Mouse (Mus musculus) E14TG2a.4 (cell line): ENCODE data around the gene Anapc5.

ENCODE experiments used
- CTCF ChIP-seq: conservative IDR thresholded peaks from 2 replicates; pipeline ENCODE4 v1.5.1; 2014; ENCODE audit warnings: low read length
- NANOG ChIP-seq: IDR thresholded peaks from 2 replicates; pipeline ENCODE4 v1.6.1; 2014; ENCODE audit warnings: borderline replicate concordance, low read length, mixed read lengths
- POU5F1 ChIP-seq: IDR thresholded peaks from 2 replicates; pipeline ENCODE4 v1.6.1; 2014; ENCODE audit warnings: low read length, borderline replicate concordance

- TF ChIP-seq CTCF = no peak
- TF ChIP-seq POU5F1 = no peak
- TF ChIP-seq NANOG = no peak
Measured at GRCm38 (mm10) chr5:122843799-122844198, 22.7 kb upstream of the Anapc5 start.
